Mouse (Mus musculus) thymus, postnatal 0 days (tissue): ENCODE measurements around the gene Mettl1. TPM values are rescaled to one million over a fixed set of nuclear protein-coding genes. Genes with fewer than 3 reads are reported as not detected.
"Not testable (repeated sequence)": the region's sequence is repeated elsewhere in the genome, so short reads cannot be mapped to it uniquely, and the experiment has no call there.

Source experiments
- DNase-seq: peaks from one replicate; pipeline ENCODE4 v3.0.0-alpha.2; 2015; ENCODE audit warnings: low spot score
- polyA plus RNA-seq: library from polyadenylated mRNA; unstranded; fragments of >200 nt; fragmentation: Nextera tagmentation; extraction: Ambion mirVana; gene quantifications from 2 replicates; pipeline ENCODE4 v1.2.1, GENCODE M21; 2015

The Mettl1 gene
- polyA plus RNA-seq, 1 experiment from 2014 or later = 24.7 TPM

- no peak for DNase-seq
Observed at GRCm38 (mm10) chr10:127066519-127067018, 25.4 kb downstream of the Mettl1 start.

- DNase-seq = no peak
Observed at GRCm38 (mm10) chr10:127068360-127069038, 27.3 kb downstream of the Mettl1 start.

- DNase-seq = peak; percentile 20
Observed at GRCm38 (mm10) chr10:127069281-127070189, 28.3 kb downstream of the Mettl1 start.

GRCm38 (mm10) chr10:127070190-127071121, 29.2 kb downstream of the Mettl1 start, which contains the start of gene Tspan31:
Gene Tspan31, minus strand, starts transcription at chr10:127070264.
- peak; percentile 76 for DNase-seq

- no peak for DNase-seq
Observed at GRCm38 (mm10) chr10:127071203-127071602, 30.0 kb downstream of the Mettl1 start.

GRCm38 (mm10) chr10:127072270-127072669, 31.1 kb downstream of the Mettl1 start:
- DNase-seq = not testable (repeated sequence)

GRCm38 (mm10) chr10:127072969-127073368, 31.8 kb downstream of the Mettl1 start:
- DNase-seq = not testable (repeated sequence)

- DNase-seq = no peak
Observed at GRCm38 (mm10) chr10:127073981-127074380, 32.8 kb downstream of the Mettl1 start.

- peak; percentile 88 for DNase-seq
Observed at GRCm38 (mm10) chr10:127075080-127075479, 33.9 kb downstream of the Mettl1 start, which contains the start of gene Agap2. Gene Agap2, plus strand, starts transcription at chr10:127075284.

- DNase-seq = no peak
Observed at GRCm38 (mm10) chr10:127075651-127076050, 34.4 kb downstream of the Mettl1 start.

- DNase-seq = peak; percentile 82
Observed at GRCm38 (mm10) chr10:127076082-127076481, 34.9 kb downstream of the Mettl1 start.

- no peak for DNase-seq
Observed at GRCm38 (mm10) chr10:127077515-127077914, 36.3 kb downstream of the Mettl1 start.

- no peak for DNase-seq
Observed at GRCm38 (mm10) chr10:127078001-127078676, 36.9 kb downstream of the Mettl1 start.

- no peak for DNase-seq
Observed at GRCm38 (mm10) chr10:127078677-127079575, 37.7 kb downstream of the Mettl1 start.

GRCm38 (mm10) chr10:127079665-127080391, 38.6 kb downstream of the Mettl1 start:
- DNase-seq = no peak

GRCm38 (mm10) chr10:127080901-127081780, 39.9 kb downstream of the Mettl1 start:
- no peak for DNase-seq

- DNase-seq = no peak
Observed at GRCm38 (mm10) chr10:127081996-127082620, 40.9 kb downstream of the Mettl1 start.
